Mouse (Mus musculus): ENCODE measurements around the gene Grap2. TPM values are rescaled to one million over a fixed set of nuclear protein-coding genes. Genes with fewer than 3 reads are reported as not detected.

Grap2 gene
- polyA plus RNA-seq, 1 experiment = under 0.01 TPM

DNA sequence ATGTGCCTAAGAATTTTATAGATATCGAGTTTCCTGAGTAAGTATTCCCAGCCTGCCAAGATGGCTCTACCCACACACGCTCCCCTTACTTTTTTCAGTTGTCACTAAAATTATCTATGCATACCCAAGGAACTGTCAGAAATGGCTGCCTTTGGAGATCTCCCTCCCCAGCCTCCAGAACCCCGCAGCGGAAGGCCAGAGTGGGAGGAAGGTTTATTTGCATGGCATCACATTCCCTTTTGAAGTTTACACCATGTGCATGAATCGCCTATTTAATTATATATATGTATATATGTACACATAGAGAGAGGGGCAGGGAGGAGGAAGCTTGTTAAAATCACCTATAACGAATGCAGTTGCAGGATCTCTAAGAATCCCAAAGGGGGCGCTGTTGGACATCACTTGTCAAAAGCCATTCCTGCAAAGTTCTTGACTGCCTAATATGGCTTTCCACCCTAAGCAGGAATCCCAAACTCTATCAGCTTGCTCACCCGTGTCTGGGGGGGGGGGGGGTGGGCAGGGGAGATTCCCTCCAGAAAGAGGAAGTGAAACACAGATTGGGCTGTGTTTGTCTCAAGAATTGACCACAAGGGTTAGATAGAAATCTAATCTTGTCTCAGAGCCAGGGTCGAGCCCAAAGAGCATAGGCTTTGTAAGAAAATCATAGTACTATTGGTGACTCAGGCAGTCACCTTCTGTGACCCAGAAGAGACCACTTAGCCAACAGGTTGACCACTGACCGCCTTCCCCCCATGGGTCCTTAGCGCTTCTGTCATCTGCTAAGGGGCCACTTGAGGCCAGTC, 62.2 kb downstream of the Grap2 start:
- Histone ChIP-seq H3ac (ENCODE audit: control insufficient read depth, insufficient read length, low read depth) (no peak overlapping the region), H3K36me3 (ENCODE audit: control insufficient read depth, insufficient read depth) (no peaks in the 10 kb centered on the region), H3K27me3 (ENCODE audit: control insufficient read depth, insufficient read depth, insufficient read length) (no peaks in the 10 kb centered on the region), H3K4me3 (ENCODE audit: insufficient read depth, poor library complexity, severe bottlenecking) (no peak overlapping the region), H3K79me2 (ENCODE audit: control insufficient read depth, insufficient read depth) (no peaks in the 10 kb centered on the region), H3K79me3 (ENCODE audit: low read depth) (no peaks in the 10 kb centered on the region)
- TF ChIP-seq USF1 (IDR thresholded peaks at IDR 0.05; ENCODE audit: low read depth) = no peak
- TF ChIP-seq MYOG (IDR thresholded peaks at IDR 0.05; ENCODE audit: control insufficient read depth, extremely low read depth, insufficient read length) = no peak
- TF ChIP-seq CTCF (IDR thresholded peaks at IDR 0.05; ENCODE audit: control insufficient read depth, insufficient read depth, insufficient read length) = peak; percentile 30

- no peak for TF ChIP-seq FOSL1 (IDR thresholded peaks at IDR 0.05; ENCODE audit: insufficient read depth, low read length, poor library complexity, severe bottlenecking)
- TF ChIP-seq CTCF (IDR thresholded peaks at IDR 0.05; ENCODE audit: control insufficient read depth, insufficient read depth, insufficient read length) = no peak
- TF ChIP-seq MAX (IDR thresholded peaks at IDR 0.05) = no peak
- no peak for TF ChIP-seq MYOG (IDR thresholded peaks at IDR 0.05; ENCODE audit: control insufficient read depth, extremely low read depth, insufficient read length)
- TF ChIP-seq CEBPB (IDR thresholded peaks at IDR 0.05; ENCODE audit: low read depth) = no peak
- no peak for TF ChIP-seq MYOD1 (IDR thresholded peaks at IDR 0.05; ENCODE audit: control insufficient read depth, insufficient read length, low read depth)
- no peak for TF ChIP-seq USF1 (IDR thresholded peaks at IDR 0.05; ENCODE audit: low read depth)
- no peaks in the 10 kb centered on the region for H3K27me3 ChIP-seq (ENCODE audit: control insufficient read depth, insufficient read depth, insufficient read length)
- no peak overlapping the region for H3ac ChIP-seq (ENCODE audit: control insufficient read depth, insufficient read length, low read depth)
- H3K79me2 ChIP-seq (ENCODE audit: control insufficient read depth, insufficient read depth) = no peaks in the 10 kb centered on the region
- no peaks in the 10 kb centered on the region for H3K36me3 ChIP-seq (ENCODE audit: control insufficient read depth, insufficient read depth)
- no peak overlapping the region for H3K4me3 ChIP-seq (ENCODE audit: insufficient read depth, poor library complexity, severe bottlenecking)
- no peaks in the 10 kb centered on the region for H3K79me3 ChIP-seq (ENCODE audit: low read depth)
Observed at GRCm38 (mm10) chr15:80636757-80637372, 64.5 kb downstream of the Grap2 start.

GRCm38 (mm10) chr15:80639071-80639702, 66.8 kb downstream of the Grap2 start:
- Histone ChIP-seq H3K79me3 (ENCODE audit: low read depth) (no peaks in the 10 kb centered on the region), H3ac (ENCODE audit: control insufficient read depth, insufficient read length, low read depth) (no peak overlapping the region), H3K36me3 (ENCODE audit: control insufficient read depth, insufficient read depth) (no peaks in the 10 kb centered on the region), H3K79me2 (ENCODE audit: control insufficient read depth, insufficient read depth) (no peaks in the 10 kb centered on the region), H3K27me3 (ENCODE audit: control insufficient read depth, insufficient read depth, insufficient read length) (no peaks in the 10 kb centered on the region), H3K4me3 (ENCODE audit: insufficient read depth, poor library complexity, severe bottlenecking) (no peak overlapping the region)
- TF ChIP-seq MYOD1 (IDR thresholded peaks at IDR 0.05; ENCODE audit: control insufficient read depth, insufficient read length, low read depth) (no peak), USF1 (IDR thresholded peaks at IDR 0.05; ENCODE audit: low read depth) (no peak), CTCF (IDR thresholded peaks at IDR 0.05; ENCODE audit: control insufficient read depth, insufficient read depth, insufficient read length) (no peak), FOSL1 (IDR thresholded peaks at IDR 0.05; ENCODE audit: insufficient read depth, low read length, poor library complexity, severe bottlenecking) (peak; percentile 93), CEBPB (IDR thresholded peaks at IDR 0.05; ENCODE audit: low read depth) (no peak), MAX (IDR thresholded peaks at IDR 0.05) (peak; percentile 73), MYOG (IDR thresholded peaks at IDR 0.05; ENCODE audit: control insufficient read depth, extremely low read depth, insufficient read length) (no peak)

GRCm38 (mm10) chr15:80639874-80640273, 67.5 kb downstream of the Grap2 start:
- Histone ChIP-seq H3K79me3 (ENCODE audit: low read depth) (no peaks in the 10 kb centered on the region), H3K36me3 (ENCODE audit: control insufficient read depth, insufficient read depth) (no peaks in the 10 kb centered on the region), H3K27me3 (ENCODE audit: control insufficient read depth, insufficient read depth, insufficient read length) (no peaks in the 10 kb centered on the region), H3K4me3 (ENCODE audit: insufficient read depth, poor library complexity, severe bottlenecking) (no peak overlapping the region), H3K79me2 (ENCODE audit: control insufficient read depth, insufficient read depth) (no peaks in the 10 kb centered on the region), H3ac (ENCODE audit: control insufficient read depth, insufficient read length, low read depth) (no peak overlapping the region)
- TF ChIP-seq MAX (IDR thresholded peaks at IDR 0.05) (no peak), FOSL1 (IDR thresholded peaks at IDR 0.05; ENCODE audit: insufficient read depth, low read length, poor library complexity, severe bottlenecking) (no peak)

GRCm38 (mm10) chr15:80641702-80642435, 69.5 kb downstream of the Grap2 start:
- Histone ChIP-seq H3K4me3 (ENCODE audit: insufficient read depth, poor library complexity, severe bottlenecking) (no peak overlapping the region), H3K79me3 (ENCODE audit: low read depth) (no peaks in the 10 kb centered on the region), H3K79me2 (ENCODE audit: control insufficient read depth, insufficient read depth) (no peaks in the 10 kb centered on the region), H3ac (ENCODE audit: control insufficient read depth, insufficient read length, low read depth) (no peak overlapping the region), H3K36me3 (ENCODE audit: control insufficient read depth, insufficient read depth) (no peaks in the 10 kb centered on the region), H3K27me3 (ENCODE audit: control insufficient read depth, insufficient read depth, insufficient read length) (no peaks in the 10 kb centered on the region)
- TF ChIP-seq CEBPB (IDR thresholded peaks at IDR 0.05; ENCODE audit: low read depth) (no peak), FOSL1 (IDR thresholded peaks at IDR 0.05; ENCODE audit: insufficient read depth, low read length, poor library complexity, severe bottlenecking) (no peak), CTCF (IDR thresholded peaks at IDR 0.05; ENCODE audit: control insufficient read depth, insufficient read depth, insufficient read length) (no peak), MYOG (IDR thresholded peaks at IDR 0.05; ENCODE audit: control insufficient read depth, extremely low read depth, insufficient read length) (no peak), USF1 (IDR thresholded peaks at IDR 0.05; ENCODE audit: low read depth) (no peak), MAX (IDR thresholded peaks at IDR 0.05) (no peak), MYOD1 (IDR thresholded peaks at IDR 0.05; ENCODE audit: control insufficient read depth, insufficient read length, low read depth) (no peak)
